Mouse (Mus musculus): ENCODE measurements at regions not wholly inside any gene's neighbourhood (a gene's known extent, or its start where the extent isn't known, plus 50 kb on each side); places are given as distances from the start of the nearest gene placed in this dataset.

DNA sequence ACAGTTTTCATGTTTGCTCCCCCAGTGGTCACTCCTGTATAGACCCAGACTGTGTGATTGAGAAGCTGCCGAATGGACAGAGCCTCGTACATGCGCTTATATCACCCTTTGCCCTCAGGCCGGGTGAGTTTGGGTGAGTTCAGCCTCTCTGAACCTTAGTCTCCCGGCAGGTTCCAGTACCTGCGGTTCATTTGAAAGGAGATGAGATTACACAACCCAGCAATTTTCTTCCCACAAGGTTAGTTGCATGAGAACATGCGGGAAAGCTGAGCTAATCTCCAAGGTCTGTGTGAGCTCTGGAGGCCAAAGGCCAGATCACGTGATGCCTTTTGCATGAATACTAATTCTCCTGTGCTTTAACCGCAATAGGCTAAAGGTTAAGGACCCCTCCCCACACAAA, 378.1 kb upstream of the Tbx3 start:
- no peak for DNase-seq (ENCODE audit: low read depth, low spot score)
- H3K79me2 ChIP-seq (ENCODE audit: control insufficient read depth, insufficient read depth, low read length, poor library complexity), result no peaks in the 10 kb centered on the region
- TF ChIP-seq ZC3H11A (IDR thresholded peaks at IDR 0.05; ENCODE audit: low read depth, low read length), result no peak
- no peak for TF ChIP-seq BHLHE40 (IDR thresholded peaks at IDR 0.05; ENCODE audit: borderline replicate concordance, low read depth, low read length)
- TF ChIP-seq ELF1 (IDR thresholded peaks at IDR 0.05; ENCODE audit: low read depth, low read length), result no peak
- TF ChIP-seq GATA1 (IDR thresholded peaks at IDR 0.05; ENCODE audit: low read depth, low read length), result no peak
- no peak for TF ChIP-seq ZNF384 (IDR thresholded peaks at IDR 0.05; ENCODE audit: low read depth, low read length)
- no peak for TF ChIP-seq SMC3 (IDR thresholded peaks at IDR 0.05; ENCODE audit: low read depth, low read length)
- no peak for TF ChIP-seq TAL1 (IDR thresholded peaks at IDR 0.05; ENCODE audit: low read length)
- TF ChIP-seq POLR2AphosphoS2 (IDR thresholded peaks at IDR 0.05; ENCODE audit: low read length), result no peak
- TF ChIP-seq HCFC1 (IDR thresholded peaks at IDR 0.05; ENCODE audit: low read depth, low read length), result no peak
- TF ChIP-seq ZKSCAN1 (IDR thresholded peaks at IDR 0.05; ENCODE audit: low read depth, low read length), result no peak
- TF ChIP-seq JUND (IDR thresholded peaks at IDR 0.05; ENCODE audit: low read depth, low read length), result no peak
- no peak for TF ChIP-seq TCF12 (IDR thresholded peaks at IDR 0.05; ENCODE audit: low read depth, low read length)
- no peak for TF ChIP-seq ZMIZ1 (IDR thresholded peaks at IDR 0.05; ENCODE audit: low read depth, low read length)
- TF ChIP-seq MAX (IDR thresholded peaks at IDR 0.05; ENCODE audit: low read length), result no peak
- TF ChIP-seq MYC (IDR thresholded peaks at IDR 0.05; ENCODE audit: low read depth, low read length), result no peak
- TF ChIP-seq CTCF (IDR thresholded peaks at IDR 0.05 in 2 of 3, conservative IDR thresholded peaks at IDR 0.05 in 1 of 3; ENCODE audit: control insufficient read depth in 1 of 3, insufficient read depth in 1 of 3, low read depth in 2 of 3, low read length in 3 of 3, poor library complexity in 1 of 3, severe bottlenecking in 1 of 3), result no peak
- no peak for TF ChIP-seq MXI1 (IDR thresholded peaks at IDR 0.05; ENCODE audit: low read depth, low read length)
- no peaks in the 10 kb centered on the region for H3K36me3 ChIP-seq (ENCODE audit: control insufficient read depth in 1 of 2, insufficient read depth in 2 of 2, low read length in 2 of 2)
- H3K4me1 ChIP-seq (ENCODE audit: control insufficient read depth in 1 of 2, insufficient read depth in 2 of 2, low read length in 2 of 2), result no peaks in the 10 kb centered on the region
- H3K9me3 ChIP-seq (replicated peaks; ENCODE audit: insufficient read depth, low read length), result no peaks in the 10 kb centered on the region
- H3K27me3 ChIP-seq (ENCODE audit: control insufficient read depth in 1 of 2, insufficient read depth in 2 of 2, low read length in 2 of 2), result no peaks in the 10 kb centered on the region
- no peak overlapping the region for H3K4me3 ChIP-seq (ENCODE audit: control insufficient read depth in 1 of 2, insufficient read depth in 1 of 2, low read depth in 2 of 2, low read length in 2 of 2)
- H3K27ac ChIP-seq (ENCODE audit: control insufficient read depth, low read depth, low read length), result no peak overlapping the region
- H3K9ac ChIP-seq (ENCODE audit: control insufficient read depth, low read depth, low read length, poor library complexity, severe bottlenecking), result no peak overlapping the region

DNA sequence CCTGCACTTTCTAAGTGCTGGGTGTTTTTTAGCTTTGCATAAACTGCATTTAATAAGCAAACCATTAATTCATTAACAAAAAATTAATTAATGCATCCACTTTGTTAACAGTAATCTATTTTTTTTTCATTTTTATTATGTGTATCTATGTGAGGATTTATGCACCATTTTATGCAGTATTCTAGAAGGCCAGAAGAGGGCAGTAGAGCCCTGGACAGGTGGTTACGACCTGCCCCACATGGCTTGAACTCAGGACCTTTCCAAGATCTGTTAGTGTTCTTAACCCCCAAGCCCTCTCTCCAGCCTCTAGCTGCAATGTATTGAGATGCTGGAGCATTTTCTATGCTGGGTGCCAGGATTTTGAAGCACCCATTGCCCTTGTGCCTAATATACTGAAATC, 377.6 kb upstream of the Tbx3 start:
- DNase-seq (ENCODE audit: low read depth, low spot score), result no peak
- Histone ChIP-seq H3K27me3 (ENCODE audit: control insufficient read depth in 1 of 2, insufficient read depth in 2 of 2, low read length in 2 of 2) (no peaks in the 10 kb centered on the region), H3K36me3 (ENCODE audit: control insufficient read depth in 1 of 2, insufficient read depth in 2 of 2, low read length in 2 of 2) (no peaks in the 10 kb centered on the region), H3K27ac (ENCODE audit: control insufficient read depth, low read depth, low read length) (no peak overlapping the region), H3K9me3 (replicated peaks; ENCODE audit: insufficient read depth, low read length) (no peaks in the 10 kb centered on the region), H3K9ac (ENCODE audit: control insufficient read depth, low read depth, low read length, poor library complexity, severe bottlenecking) (no peak overlapping the region), H3K4me3 (ENCODE audit: control insufficient read depth in 1 of 2, insufficient read depth in 1 of 2, low read depth in 2 of 2, low read length in 2 of 2) (no peak overlapping the region), H3K79me2 (ENCODE audit: control insufficient read depth, insufficient read depth, low read length, poor library complexity) (no peaks in the 10 kb centered on the region), H3K4me1 (ENCODE audit: control insufficient read depth in 1 of 2, insufficient read depth in 2 of 2, low read length in 2 of 2) (no peaks in the 10 kb centered on the region)
- no peak for TF ChIP-seq GATA1 (IDR thresholded peaks at IDR 0.05; ENCODE audit: low read depth, low read length)
- no peak for TF ChIP-seq NELFE (IDR thresholded peaks at IDR 0.05; ENCODE audit: low read depth, low read length)
- no peak for TF ChIP-seq RCOR1 (IDR thresholded peaks at IDR 0.05; ENCODE audit: low read depth, low read length)
- no peak for TF ChIP-seq POLR2AphosphoS5 (IDR thresholded peaks at IDR 0.05; ENCODE audit: borderline replicate concordance, low read depth, low read length)
- no peak for TF ChIP-seq SMC3 (IDR thresholded peaks at IDR 0.05; ENCODE audit: low read depth, low read length)
- TF ChIP-seq NRF1 (IDR thresholded peaks at IDR 0.05; ENCODE audit: insufficient read depth, low read depth, low read length, poor library complexity, severe bottlenecking), result no peak
- TF ChIP-seq JUND (IDR thresholded peaks at IDR 0.05; ENCODE audit: low read depth, low read length), result no peak
- TF ChIP-seq TAL1 (IDR thresholded peaks at IDR 0.05; ENCODE audit: low read length), result no peak
- TF ChIP-seq MYC (IDR thresholded peaks at IDR 0.05; ENCODE audit: low read depth, low read length), result no peak
- no peak for TF ChIP-seq EP300 (IDR thresholded peaks at IDR 0.05; ENCODE audit: low read depth in 1 of 2, low read length in 2 of 2)
